Mouse (Mus musculus) ES-E14 (cell line): Measurements from ENCODE around the gene Phgr1.

Source experiments
- CHD2 ChIP-seq: IDR thresholded peaks from 2 replicates; pipeline ENCODE4 v1.6.1; 2014; ENCODE audit warnings: mild to moderate bottlenecking, low read depth, low read length, inconsistent platforms
- MAFK ChIP-seq: IDR thresholded peaks from 2 replicates; pipeline ENCODE4 v1.6.1; 2014; ENCODE audit warnings: mild to moderate bottlenecking, low read depth, low read length, inconsistent platforms; ENCODE audit not compliant: insufficient read depth

DNA sequence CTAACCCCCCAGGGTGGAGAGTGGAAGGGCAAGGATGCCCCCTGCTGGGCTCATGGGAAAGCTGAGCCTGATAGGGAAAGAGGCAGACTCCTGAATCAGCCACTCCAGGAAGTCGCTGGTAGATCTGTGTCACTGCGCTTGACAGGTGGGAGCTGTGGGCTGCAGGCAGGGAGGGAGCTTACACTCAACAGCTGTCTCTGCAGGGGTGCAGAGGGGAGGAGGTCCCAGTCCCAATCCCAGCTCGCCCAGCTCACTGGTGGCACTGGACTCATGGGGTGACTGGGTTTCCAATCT, 42.0 kb upstream of the Phgr1 start:
- TF ChIP-seq MAFK (no peak), CHD2 (no peak)
